Mouse (Mus musculus): ENCODE measurements around the gene Ypel2. TPM values are rescaled to one million over a fixed set of nuclear protein-coding genes. Genes with fewer than 3 reads are reported as not detected.

Ypel2 gene
- total RNA-seq, 2 experiments from 2014 or later = 0.19 to 0.68 TPM

DNA sequence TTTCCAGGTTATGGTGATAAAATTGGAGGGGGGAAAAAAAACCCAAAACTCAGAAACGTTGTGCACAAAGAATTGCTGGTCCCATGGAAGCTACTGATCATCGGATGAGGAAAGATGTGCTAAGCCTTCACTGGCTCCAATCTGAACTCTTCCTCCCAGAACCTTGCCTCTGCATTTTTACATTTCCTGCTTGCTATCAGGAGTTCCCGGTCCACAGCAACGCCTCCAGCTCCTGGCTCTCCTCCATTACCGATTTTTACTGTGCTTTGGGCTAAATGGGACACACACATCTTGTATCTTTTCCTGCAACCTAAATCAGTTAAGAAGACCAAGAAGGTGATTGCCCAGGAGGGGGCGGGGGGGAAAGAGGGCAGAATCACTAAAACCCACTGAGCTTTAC is 54.0 kb downstream of the Ypel2 start:
- ATAC-seq (replicated peaks; ENCODE audit: low FRiP score, poor library complexity, severe bottlenecking) = no peak

DNA sequence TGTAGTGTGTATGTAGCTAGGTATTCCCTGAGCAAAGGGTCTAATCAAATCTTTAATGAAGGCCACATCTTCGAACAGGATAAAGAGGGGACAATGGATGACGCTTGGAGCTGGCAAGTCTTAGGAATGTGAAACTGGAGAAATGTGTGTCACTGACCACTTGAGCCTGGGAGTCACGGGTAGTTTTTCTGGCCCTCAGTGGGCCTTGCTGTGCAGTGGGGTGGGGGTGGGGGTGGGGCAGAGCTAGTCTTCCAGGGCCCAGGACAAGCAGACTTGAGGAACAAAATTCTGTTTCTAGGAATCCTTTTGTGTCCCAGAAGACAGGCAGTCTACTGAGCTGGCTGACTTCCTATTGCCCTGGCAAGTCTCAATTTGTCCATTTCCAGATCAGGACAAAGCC is 55.0 kb downstream of the Ypel2 start:
- no peak for ATAC-seq (replicated peaks; ENCODE audit: low FRiP score, poor library complexity, severe bottlenecking)

DNA sequence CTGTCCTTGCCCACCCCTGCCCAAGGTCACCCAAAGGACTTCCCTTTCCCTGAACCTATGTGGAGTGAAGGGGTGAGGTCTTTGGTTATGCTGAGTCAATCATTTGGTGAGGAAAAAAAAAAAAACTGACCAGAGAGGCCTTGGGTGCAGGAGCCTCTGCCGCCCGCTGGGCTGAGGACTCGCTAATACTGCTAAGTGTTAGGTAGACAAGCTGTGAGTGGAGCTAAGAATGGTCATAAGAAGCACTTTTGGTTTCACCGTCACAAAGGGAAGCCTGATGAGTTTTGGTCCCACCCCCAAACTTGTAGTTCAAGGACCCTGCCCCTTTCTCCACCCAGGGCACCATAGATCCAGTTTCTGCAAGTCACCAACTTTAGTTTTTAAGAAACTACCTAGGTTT is 55.4 kb downstream of the Ypel2 start:
- no peak for ATAC-seq (replicated peaks; ENCODE audit: low FRiP score, poor library complexity, severe bottlenecking)

DNA sequence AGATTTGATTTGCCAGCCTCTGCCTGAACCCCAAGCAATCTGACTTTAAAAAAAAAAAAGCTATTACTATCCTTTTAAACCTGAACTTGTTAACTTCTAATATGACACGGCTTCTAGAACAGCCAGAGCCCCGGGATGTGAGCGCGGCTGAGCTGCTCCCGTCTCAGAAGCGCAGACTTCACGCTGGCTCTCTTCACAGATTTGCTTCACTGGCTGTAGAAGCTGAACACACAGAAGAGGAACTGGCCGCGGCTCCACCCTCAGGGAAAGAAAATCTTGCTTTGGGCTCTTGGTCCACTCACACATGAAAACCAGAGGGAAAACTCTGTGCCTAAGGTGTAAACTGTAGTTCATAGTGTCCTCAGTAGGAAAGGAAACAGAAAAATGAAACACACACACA is 56.6 kb downstream of the Ypel2 start:
- no peak for ATAC-seq (replicated peaks; ENCODE audit: low FRiP score, poor library complexity, severe bottlenecking)

DNA sequence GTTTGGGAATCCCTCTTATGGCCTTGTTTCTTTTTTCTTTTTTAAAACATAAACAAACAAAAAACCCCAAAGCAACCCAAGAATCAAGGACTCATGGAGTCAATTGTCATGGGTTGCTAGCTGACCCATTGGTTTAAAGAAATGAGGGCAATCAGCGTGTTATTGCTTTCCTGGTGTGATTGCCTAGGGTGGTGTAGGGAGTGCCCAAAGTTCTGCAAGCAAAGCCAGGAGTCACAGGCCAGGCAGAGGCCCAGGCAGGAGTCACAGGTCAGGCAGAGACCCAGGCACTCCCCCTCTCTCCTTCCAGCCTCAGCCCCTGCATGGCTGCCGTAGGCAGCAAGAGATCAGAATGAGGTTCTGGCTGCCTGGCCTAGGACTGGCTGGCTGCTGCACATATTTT is 58.6 kb downstream of the Ypel2 start:
- ATAC-seq (replicated peaks; ENCODE audit: low FRiP score, poor library complexity, severe bottlenecking) = no peak

DNA sequence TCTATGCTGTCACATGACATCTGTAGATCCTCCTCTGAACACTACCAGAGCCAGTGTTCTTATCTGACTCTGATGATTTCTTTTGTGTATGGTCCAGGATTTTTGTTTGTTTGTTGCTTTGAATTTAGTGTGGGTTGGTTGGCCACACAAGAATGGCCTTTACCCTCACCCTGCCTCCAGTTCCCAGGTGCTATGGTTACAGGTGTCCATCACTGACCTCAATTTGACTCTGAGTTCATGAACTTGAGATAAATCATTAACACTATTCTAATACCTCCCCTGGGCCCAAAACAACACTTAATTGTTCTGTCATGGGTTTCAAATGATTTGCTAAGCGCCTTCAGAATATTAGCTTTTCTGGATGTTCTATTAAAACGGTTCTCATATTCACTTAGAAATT is 61.3 kb downstream of the Ypel2 start:
- ATAC-seq (replicated peaks; ENCODE audit: low FRiP score, poor library complexity, severe bottlenecking) = no peak

DNA sequence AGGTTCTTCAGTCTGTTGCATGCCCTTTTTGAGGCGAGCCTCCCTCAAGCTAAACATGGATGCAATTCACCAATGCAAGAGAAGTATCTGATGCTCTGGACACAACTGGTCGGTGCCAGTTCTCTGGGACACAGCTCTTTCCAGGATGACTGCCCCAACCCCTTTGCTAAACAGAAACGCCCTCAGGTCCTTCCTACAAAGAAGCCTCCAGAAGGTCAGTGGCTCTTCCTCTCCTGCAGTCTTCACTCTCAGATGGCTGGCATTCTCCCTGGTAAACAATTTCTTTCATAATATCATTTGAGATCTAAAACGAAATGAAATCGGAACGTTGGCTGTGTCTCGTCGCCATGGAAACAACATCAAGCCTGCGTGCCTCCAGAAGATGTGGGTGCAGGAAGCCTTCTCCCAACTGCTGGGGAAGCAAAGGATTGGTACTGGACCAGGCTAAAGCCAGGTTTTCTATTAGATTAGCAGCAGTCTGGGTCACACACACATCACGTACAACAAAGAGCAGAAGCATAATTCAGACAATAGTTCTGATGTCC is 62.8 kb downstream of the Ypel2 start:
- ATAC-seq (replicated peaks; ENCODE audit: low FRiP score, poor library complexity, severe bottlenecking) = no peak

DNA sequence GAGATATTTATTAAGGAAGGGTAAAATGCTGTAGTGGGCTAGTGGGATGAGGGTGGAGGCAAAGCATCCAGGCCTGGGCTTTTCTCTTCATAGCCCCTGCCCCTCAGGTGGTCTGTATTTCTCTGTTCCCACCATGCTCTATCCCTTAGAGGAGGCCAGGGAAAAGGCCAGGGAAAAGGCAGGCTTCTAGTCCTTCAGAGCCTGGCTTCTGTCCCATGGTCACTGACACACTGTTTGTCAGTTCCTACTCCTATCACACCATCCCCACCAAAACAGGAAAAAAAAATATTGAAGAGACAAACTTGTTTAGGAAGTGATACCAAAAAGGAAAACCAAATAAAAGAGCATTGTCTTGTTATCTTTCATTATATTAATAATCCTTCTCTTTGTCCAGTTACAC is 63.5 kb downstream of the Ypel2 start:
- no peak for ATAC-seq (replicated peaks; ENCODE audit: low FRiP score, poor library complexity, severe bottlenecking)

DNA sequence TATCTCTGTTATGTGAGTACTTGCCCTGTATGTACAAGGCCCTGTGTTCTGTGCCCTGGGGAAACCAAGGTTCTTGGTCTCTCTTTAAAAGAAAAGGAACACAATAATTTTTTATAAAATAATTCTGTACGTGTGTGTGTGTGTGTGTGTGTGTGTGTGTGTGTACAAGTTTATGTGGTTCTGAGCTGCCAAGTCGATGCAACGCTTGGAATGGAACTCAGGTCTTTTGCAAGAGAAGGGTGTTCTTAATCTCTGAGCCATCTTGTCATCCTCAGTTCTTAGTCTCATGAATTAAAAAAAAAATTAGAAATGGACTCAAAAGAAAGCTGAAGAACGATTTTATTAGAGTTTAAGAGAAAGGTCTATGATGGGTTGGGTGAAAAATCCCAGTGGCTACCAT is 64.0 kb downstream of the Ypel2 start:
- no peak for ATAC-seq (replicated peaks; ENCODE audit: low FRiP score, poor library complexity, severe bottlenecking)

DNA sequence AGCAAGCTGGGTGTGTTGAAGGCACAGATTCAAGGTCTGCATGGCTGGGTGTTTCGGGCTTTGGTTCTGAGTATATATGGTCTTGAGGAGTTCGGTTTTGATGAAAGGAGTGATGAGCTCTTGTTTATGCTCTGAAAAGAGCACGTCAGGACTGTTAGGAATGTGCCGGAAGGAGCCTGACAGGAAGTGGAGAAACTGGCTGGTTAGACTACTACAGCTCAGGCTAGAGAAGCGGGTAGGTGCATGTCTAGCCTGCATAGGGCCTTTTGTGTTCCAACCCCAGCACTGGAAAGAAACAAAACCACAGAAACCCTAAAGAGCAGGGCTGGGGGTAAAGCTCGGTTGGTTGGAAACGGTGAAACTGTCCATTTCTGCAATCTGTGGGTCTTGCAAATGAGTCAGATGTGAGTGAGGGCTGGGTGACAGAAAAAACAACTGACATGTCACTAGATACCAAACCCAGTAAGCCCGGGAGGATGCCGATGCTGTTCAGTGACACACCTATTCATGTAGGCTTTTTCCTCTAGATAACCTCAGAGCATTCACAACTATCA is 68.3 kb downstream of the Ypel2 start:
- ATAC-seq (replicated peaks; ENCODE audit: low FRiP score, poor library complexity, severe bottlenecking) = no peak

DNA sequence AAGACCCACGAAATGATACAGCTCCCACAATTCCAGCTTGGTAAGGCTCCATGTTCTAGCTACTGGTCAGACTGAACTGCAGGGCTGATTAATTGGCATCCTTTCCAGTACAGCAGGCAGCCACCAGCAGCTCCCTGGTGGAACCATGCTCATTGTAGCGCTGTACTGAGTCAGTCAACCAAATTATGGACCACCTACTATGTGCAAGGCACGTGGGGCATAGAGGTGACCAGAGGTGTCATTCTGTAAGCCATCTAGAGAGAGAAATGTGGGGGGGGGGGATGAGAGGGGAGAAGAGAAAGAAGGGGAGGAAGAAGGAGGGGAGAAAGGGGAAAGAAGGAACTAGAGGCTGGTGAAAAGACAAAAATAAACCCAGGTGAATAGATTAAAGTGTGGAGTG is 68.9 kb downstream of the Ypel2 start:
- ATAC-seq (replicated peaks; ENCODE audit: low FRiP score, poor library complexity, severe bottlenecking) = no peak

DNA sequence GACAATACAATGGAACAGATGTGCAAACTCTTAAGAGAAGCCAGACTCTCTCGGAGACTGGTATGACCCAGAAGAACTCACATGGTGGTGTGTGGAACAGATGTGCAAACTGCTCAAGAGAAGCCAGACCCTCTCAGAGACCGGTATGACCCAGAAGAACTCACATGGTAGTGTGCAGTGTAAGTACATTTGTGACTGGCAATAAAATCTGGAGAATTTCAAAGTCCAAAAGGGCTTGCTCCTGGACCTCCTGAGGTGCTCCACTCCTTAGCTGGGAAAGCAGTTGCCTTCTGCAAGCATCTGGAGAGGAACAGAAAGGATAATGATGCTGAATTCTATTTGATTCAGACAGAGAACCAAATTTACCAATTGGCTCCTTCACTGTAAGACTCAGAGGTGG is 69.9 kb downstream of the Ypel2 start:
- no peak for ATAC-seq (replicated peaks; ENCODE audit: low FRiP score, poor library complexity, severe bottlenecking)

DNA sequence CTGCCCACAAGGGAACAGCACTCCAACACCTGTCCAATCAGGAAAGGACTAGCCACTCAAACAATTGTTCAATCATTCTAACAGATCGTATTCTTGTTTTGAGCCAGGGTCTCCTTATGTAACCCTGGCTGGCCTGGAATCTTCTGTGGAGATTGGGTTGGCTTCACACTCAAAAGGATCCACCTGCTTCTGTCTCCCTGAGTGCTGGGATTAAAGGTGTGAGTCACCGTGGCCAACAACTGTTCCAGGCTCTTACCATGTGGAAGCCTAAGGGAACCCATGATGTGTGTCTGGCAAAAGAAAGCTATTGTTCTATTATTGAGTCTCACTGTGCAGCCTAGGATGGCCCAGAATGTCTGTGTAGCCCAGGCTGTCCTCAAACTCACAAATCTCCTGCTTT is 71.5 kb downstream of the Ypel2 start:
- no peak for ATAC-seq (replicated peaks; ENCODE audit: low FRiP score, poor library complexity, severe bottlenecking)

DNA sequence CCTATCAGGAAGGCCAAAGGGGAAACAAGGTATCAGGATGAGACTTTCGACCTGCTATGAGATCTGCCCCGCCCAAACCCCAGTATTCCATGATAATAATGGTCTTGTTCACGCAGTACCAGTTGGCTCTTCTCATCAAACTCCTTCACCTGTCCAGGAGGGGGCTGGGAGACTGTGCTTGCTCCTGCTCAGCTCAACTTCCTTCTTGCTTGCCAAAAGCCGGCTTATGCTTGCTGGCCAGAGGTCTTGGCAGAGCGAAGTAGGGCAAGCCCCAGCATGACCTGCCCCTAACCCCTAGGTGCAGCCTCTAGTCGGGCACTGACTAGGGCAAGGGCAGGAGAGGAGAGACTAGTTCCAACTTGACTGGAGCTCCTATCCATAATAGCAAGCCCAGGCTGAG is 72.2 kb downstream of the Ypel2 start:
- ATAC-seq (replicated peaks; ENCODE audit: low FRiP score, poor library complexity, severe bottlenecking) = no peak

DNA sequence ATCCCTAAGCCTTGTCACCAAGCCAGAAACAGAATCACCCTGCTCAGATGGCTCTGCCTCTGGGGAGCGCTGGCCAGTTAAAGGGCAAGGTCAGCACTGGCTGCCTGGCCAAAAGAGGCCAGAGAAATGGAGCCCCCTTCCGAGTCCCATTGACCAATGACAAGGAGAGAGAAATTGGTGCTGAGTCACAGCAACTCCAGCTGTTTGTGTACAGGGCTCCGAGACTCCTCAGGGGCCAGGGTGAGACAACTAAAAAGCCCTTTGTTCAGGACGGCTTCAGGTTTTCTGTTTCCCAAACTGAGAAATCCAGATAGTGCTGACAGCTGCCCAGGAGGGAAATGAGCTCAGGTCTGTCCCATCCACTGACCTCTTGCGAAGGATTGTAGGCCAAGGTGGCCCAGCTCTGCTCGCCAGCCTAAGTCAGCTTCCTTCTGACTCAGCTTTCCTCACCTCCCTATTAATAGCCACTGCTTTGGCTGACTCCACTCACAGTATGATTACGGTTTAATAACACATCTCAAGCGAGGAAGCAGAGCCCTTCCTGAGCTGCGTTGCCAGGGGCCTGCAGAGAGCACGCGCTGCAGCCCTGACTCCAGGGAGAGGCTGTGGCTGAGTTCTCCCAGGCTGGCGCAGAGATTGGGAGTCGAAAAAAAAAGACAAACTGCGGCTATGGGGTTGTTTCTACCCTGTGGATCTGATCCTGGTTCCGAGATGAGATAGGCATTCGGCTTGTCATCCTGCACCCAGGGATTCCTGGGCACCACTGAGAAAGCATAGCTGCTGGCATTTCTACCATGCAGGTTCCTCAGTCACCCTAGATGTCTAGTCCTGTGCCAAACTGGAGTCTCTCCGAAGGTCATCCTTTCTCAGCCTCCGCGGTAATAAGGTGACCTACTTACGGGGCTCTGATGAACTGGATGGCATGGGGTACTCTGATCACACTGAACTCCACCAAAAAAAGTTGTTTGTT is 73.1 kb downstream of the Ypel2 start:
- ATAC-seq (replicated peaks; ENCODE audit: low FRiP score, poor library complexity, severe bottlenecking) = peak; percentile 38; the same call in 1 of the 2 replicates

DNA sequence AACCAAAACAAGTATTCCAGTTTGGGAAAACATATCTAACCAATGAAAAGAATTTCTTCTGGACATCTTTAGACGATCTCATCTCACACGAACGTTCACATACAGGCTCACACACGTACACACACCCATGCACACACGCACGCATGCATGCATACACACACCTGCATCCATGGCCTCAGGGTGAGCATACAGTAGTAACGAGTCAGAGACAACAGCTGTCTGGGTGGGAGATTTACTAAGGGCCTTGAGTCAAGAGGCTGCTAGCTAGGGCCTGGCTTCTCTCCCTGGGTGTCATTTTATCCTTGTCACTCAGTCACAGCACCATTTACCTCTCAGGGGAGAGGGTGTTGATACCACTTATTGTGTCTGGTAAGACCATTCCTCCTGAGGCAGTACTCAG is 74.0 kb downstream of the Ypel2 start:
- ATAC-seq (replicated peaks; ENCODE audit: low FRiP score, poor library complexity, severe bottlenecking) = no peak

DNA sequence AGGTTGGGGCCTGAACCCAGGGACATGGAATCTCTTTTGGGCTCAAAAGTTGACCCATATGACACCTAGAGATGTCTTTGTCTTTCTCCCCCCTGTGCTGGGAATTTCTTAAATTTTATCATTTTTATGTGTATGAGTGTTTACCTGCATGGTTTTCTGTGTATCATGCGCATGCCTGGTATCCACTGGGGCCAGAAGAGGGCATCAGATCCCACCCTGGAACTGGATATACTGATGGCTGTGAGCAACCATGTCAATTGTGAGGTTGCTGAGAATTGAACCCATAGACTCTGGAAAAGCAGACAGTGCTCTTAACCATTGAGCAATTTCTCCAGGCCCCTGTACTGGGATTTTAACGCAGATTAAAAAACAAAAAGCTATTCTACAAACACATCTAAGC is 76.0 kb downstream of the Ypel2 start:
- no peak for ATAC-seq (replicated peaks; ENCODE audit: low FRiP score, poor library complexity, severe bottlenecking)

DNA sequence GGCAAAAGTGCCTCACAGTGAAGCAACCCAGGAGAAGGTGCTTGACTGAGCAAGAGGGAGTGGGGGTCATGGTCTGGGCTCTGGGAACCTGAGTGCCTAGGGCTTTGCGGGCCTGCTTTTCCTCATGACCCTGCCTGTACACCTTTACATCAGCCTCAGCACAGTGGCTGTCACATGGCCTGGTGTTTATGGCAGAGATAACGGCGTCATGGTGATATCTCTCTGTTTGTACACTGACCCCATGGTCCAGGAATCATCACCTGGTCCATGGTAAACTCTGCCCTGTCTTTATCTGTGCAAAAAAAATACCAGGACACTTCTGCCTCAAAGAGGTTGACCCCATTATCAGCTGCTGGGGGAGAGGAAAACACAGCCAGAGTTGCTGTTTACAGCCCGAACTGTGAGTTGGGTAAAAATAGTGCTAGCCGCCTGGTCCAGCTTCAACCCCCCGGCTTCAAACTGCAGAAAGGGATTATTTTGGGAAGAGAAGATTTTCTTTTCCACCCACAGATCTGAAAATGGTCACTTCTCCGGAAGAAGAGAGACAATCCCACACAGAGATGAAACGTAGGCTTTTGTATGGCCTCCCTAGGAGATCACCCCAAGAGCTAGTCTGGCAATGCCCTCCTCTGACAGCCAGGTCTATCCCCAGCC is 76.8 kb downstream of the Ypel2 start:
- no peak for ATAC-seq (replicated peaks; ENCODE audit: low FRiP score, poor library complexity, severe bottlenecking)

DNA sequence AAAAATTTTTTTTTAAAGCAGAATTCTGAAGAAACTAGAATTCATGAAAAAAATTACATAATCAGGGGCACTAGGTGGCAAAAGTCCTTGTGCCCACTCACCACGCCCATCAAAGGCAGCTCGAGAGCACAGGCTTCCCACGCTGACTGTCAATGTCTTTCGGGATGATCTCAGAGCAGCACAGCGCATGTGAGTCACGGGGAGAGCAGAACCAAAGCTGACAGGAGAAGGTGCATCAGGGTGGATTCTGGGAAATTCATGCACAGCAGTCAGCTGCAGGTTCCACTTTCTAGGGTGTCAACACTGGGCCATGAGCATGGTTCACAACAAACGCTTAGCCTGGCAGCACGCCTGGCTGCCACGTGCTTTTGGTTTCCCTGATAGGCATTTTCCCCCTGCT is 79.2 kb downstream of the Ypel2 start:
- ATAC-seq (replicated peaks; ENCODE audit: low FRiP score, poor library complexity, severe bottlenecking) = no peak

DNA sequence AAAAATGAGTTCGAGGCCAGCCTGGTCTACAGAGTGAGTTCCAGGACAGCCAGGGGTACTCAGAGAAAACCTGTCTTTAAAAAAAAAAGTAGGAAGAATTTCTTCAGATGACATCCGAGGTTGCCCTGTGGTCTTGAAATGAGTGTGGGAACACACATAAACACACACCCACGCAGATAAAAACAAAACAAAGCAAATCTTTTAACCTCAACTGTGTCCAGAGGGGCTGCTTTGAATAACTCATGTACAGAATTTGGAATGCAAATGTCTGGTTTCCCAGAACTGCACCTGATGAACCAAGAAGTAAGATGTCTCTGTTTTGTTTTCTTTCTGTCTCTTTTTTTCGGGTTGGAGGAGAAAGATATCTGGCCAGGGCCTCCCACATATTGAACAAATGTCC is 83.3 kb downstream of the Ypel2 start:
- ATAC-seq (replicated peaks; ENCODE audit: low FRiP score, poor library complexity, severe bottlenecking) = no peak

DNA sequence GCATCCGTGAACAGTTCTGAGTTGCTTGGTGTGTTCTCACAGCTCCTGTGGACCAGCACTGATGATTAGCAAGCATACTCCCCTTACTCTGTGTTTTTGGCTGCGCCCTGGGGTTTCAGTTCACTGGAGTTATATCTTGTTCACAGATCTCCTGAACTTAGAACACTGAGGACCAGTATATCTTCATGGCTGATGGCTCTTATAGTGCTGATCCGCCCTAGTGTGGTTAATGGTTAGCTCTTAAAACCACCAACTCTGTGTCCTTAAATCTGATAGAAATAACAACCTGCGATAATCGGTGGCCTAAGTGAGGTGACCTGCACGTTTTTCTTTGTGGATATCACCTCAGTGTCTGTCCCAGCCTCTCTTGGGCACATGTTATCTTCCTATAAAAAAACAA is 84.5 kb downstream of the Ypel2 start:
- ATAC-seq (replicated peaks; ENCODE audit: low FRiP score, poor library complexity, severe bottlenecking) = no peak

All from erythroblast, adult 5-6 weeks (primary cell).